Comparison of ENCODE assay signal across 9 mouse cellular contexts in the genomic region with DNA sequence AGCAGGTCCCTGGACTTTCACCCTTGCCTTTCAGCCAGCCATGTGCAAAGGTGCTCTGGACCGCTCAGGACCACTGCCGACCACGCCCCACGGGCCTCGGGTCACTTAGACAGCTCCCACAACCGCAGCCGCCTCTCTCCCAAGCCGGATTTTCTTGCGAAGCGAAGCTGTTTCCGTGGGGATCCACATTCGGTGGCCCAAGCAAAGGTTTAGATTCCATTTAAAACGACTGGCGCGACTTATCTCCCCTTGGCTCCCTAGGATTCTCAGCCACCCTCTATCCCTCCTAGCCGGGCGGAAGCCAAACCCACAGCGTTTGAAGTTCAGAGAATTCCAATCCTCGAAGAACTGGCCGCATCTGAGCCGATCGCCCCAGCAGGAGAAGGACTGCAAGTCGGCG. TPM values are rescaled to one million over a fixed set of nuclear protein-coding genes. Genes with fewer than 3 reads are reported as not detected.
DNase-seq lines count a peak whose midpoint lies in the region; ATAC-seq lines count a peak whose summit lies in the region.
"Had no signal": no experiment of that assay in that cellular context is flagged by ENCODE, and none has a peak within 500 bp of the region (broad histone marks: within the 10 kb centered on the region; RNA-seq: fewer than 3 reads in every experiment).

No protein-coding gene starts in this region.

- DNase-seq in lung, postnatal 14 days, result no peak
- DNase-seq in hindbrain, embryonic 11.5 days (ENCODE audit: low spot score), result peak; percentile 68
- DNase-seq in retina, embryonic 14.5 days (ENCODE audit: low spot score), result peak; percentile 14
- DNase-seq in spleen, postnatal 14 days (ENCODE audit: low spot score in 2 of 2), result no peak
- DNase-seq in right cerebral cortex, adult 18-20 months, result no peak
- DNase-seq: thymus, adult 18-20 months had no signal

- no peak overlapping the region for H3K9ac ChIP-seq in lung, embryonic 16.5 days (ENCODE audit: low read length)
- no peak overlapping the region for H3K9ac ChIP-seq in hindbrain, embryonic 11.5 days (ENCODE audit: low read depth, low read length)
- no peak overlapping the region for H3K9ac ChIP-seq in kidney, embryonic 15.5 days
- H3K9ac ChIP-seq: liver, embryonic 14.5 days had no signal

- no peak for ATAC-seq in lung, embryonic 16.5 days (ENCODE audit: low read depth)
- no peak for ATAC-seq in hindbrain, embryonic 11.5 days (ENCODE audit: low FRiP score)
- no peak for ATAC-seq in kidney, embryonic 15.5 days (replicated peaks; ENCODE audit: low FRiP score)

- H3K4me2 ChIP-seq in lung, embryonic 16.5 days (ENCODE audit: low read depth, low read length), result peak overlapping the region; percentile 1; the same call in 1 of the 2 replicates
- H3K4me2 ChIP-seq in hindbrain, embryonic 11.5 days (replicated peaks; ENCODE audit: low read depth, low read length), result peak overlapping the region; percentile 22
- peak overlapping the region; percentile 39 for H3K4me2 ChIP-seq in kidney, embryonic 15.5 days

- peaks cover 15% of the 10 kb centered on the region for H3K4me1 ChIP-seq in lung, embryonic 16.5 days (replicated peaks; ENCODE audit: control insufficient read depth, insufficient read depth, low read length)
- H3K4me1 ChIP-seq in hindbrain, embryonic 11.5 days (replicated peaks; ENCODE audit: control insufficient read depth, insufficient read depth, low read length), result no peaks in the 10 kb centered on the region
- H3K4me1 ChIP-seq in kidney, embryonic 15.5 days, result peaks cover 34% of the 10 kb centered on the region

- peaks cover 88% of the 10 kb centered on the region for H3K27me3 ChIP-seq in lung, embryonic 16.5 days (ENCODE audit: control insufficient read depth, insufficient read depth, low read depth, low read length)
- H3K27me3 ChIP-seq in hindbrain, embryonic 11.5 days (ENCODE audit: control insufficient read depth, insufficient read depth, low read length), result peaks cover 97% of the 10 kb centered on the region
- H3K27me3 ChIP-seq in kidney, embryonic 15.5 days, result peaks cover 99% of the 10 kb centered on the region

- under 1% methylated on average over 24 of the region's 24 CpGs for WGBS in lung, embryonic 16.5 days
- WGBS in hindbrain, embryonic 11.5 days, result under 1% methylated on average over 24 of the region's 24 CpGs
- WGBS in kidney, embryonic 15.5 days, result under 1% methylated on average over 24 of the region's 24 CpGs

- H3K4me3 ChIP-seq in lung, embryonic 16.5 days (ENCODE audit: low read length), result peak overlapping the region; percentile 7; the same call in 1 of the 2 replicates
- H3K4me3 ChIP-seq in hindbrain, embryonic 11.5 days (ENCODE audit: low read depth, low read length), result peak overlapping the region; percentile 16; the same call in 1 of the 2 replicates
- peak overlapping the region; percentile 5; the same call in 1 of the 2 replicates for H3K4me3 ChIP-seq in kidney, embryonic 15.5 days (replicated peaks)

- no peaks in the 10 kb centered on the region for H3K9me3 ChIP-seq in lung, embryonic 16.5 days (ENCODE audit: control insufficient read depth, low read length)
- no peaks in the 10 kb centered on the region for H3K9me3 ChIP-seq in hindbrain, embryonic 11.5 days (ENCODE audit: control insufficient read depth, low read length)
- H3K9me3 ChIP-seq in kidney, embryonic 15.5 days (replicated peaks), result no peaks in the 10 kb centered on the region

- no peaks in the 10 kb centered on the region for H3K36me3 ChIP-seq in lung, embryonic 16.5 days (ENCODE audit: control insufficient read depth, insufficient read depth, low read length)
- no peaks in the 10 kb centered on the region for H3K36me3 ChIP-seq in hindbrain, embryonic 11.5 days (ENCODE audit: control insufficient read depth, insufficient read depth, low read length)
- no peaks in the 10 kb centered on the region for H3K36me3 ChIP-seq in kidney, embryonic 15.5 days

- H3K27ac ChIP-seq in lung, embryonic 16.5 days (ENCODE audit: low read length), result no peak overlapping the region
- H3K27ac ChIP-seq in hindbrain, embryonic 11.5 days (ENCODE audit: low read depth, low read length), result no peak overlapping the region
- no peak overlapping the region for H3K27ac ChIP-seq in kidney, embryonic 15.5 days
- H3K27ac ChIP-seq: liver, embryonic 14.5 days had no signal

RNA-seq across cellular contexts. Expression of a gene that starts 2.9 kb away (rescaled TPM):
- polyA plus RNA-seq in lung, embryonic 16.5 days (2015; fragmentation: Nextera tagmentation; extraction: Ambion mirVana), result not detected in 2 replicates
- 5.2 and 5.9 TPM in 2 replicates for polyA plus RNA-seq in hindbrain, embryonic 11.5 days (2014; fragmentation: Nextera tagmentation; extraction: Ambion mirVana)
- 0.14 TPM in 1 of 2 replicates, not detected in the other for polyA plus RNA-seq in kidney, embryonic 15.5 days (2015; fragmentation: Nextera tagmentation; extraction: Ambion mirVana)
- polyA plus RNA-seq: liver, embryonic 14.5 days had no signal

RNA-seq across cellular contexts. Expression of a gene that starts 49.7 kb away (rescaled TPM):
- polyA plus RNA-seq in lung, embryonic 16.5 days (2015; fragmentation: Nextera tagmentation; extraction: Ambion mirVana), result not detected in 2 replicates
- polyA plus RNA-seq in hindbrain, embryonic 11.5 days (2014; fragmentation: Nextera tagmentation; extraction: Ambion mirVana), result not detected in 2 replicates
- polyA plus RNA-seq in kidney, embryonic 15.5 days (2015; fragmentation: Nextera tagmentation; extraction: Ambion mirVana), result 0.13 and 0.43 TPM in 2 replicates

Comparison
In these comparisons a context has a peak if more than half of its experiments do, and no peak if none do; other contexts are left out.
1. DNase-seq: peak in hindbrain, embryonic 11.5 days (single experiment) and retina, embryonic 14.5 days (single experiment); none in lung, postnatal 14 days (single experiment), spleen, postnatal 14 days (0 of 2) and right cerebral cortex, adult 18-20 months (single experiment).
2. Peak in every context shown above with its lines, with median percentiles within 50 percentile points of each other: H3K4me2 ChIP-seq and H3K4me3 ChIP-seq.